Comparison of ENCODE assay signal across 8 mouse cellular contexts in genomic region chr7:43606896-43607742, GRCm38 (mm10). TPM values are rescaled to one million over a fixed set of nuclear protein-coding genes. Genes with fewer than 3 reads are reported as not detected.
DNase-seq lines count a peak whose midpoint lies in the region; ATAC-seq and TF ChIP-seq lines count a peak whose summit lies in the region.

Zfp819 (plus strand) TSS chr7:43607169.

- no peaks in the 10 kb centered on the region for H3K27me3 ChIP-seq in liver, embryonic 16.5 days (ENCODE audit: control insufficient read depth, insufficient read depth, low read depth, low read length)
- H3K27me3 ChIP-seq in neural tube, embryonic 12.5 days (replicated peaks): no peaks in the 10 kb centered on the region

- peak; percentile 71 for DNase-seq in forelimb bud, embryonic 11.5 days (ENCODE audit: low read depth, low spot score)
- peak; percentile 62 to 83 for DNase-seq in layer of hippocampus, adult 18-20 months (ENCODE audit: low spot score in 2 of 2)
- DNase-seq in thymus, adult 18-20 months: peak; percentile 10 to 11

- H3K9me3 ChIP-seq in liver, embryonic 16.5 days (replicated peaks; ENCODE audit: control insufficient read depth, low read length): no peaks in the 10 kb centered on the region
- no peaks in the 10 kb centered on the region for H3K9me3 ChIP-seq in neural tube, embryonic 12.5 days

- no peak for TF ChIP-seq CTCF in bone marrow macrophage, adult 2 months (IDR thresholded peaks at IDR 0.05; ENCODE audit: low read depth, low read length)

- peak within 1 kb of the TSS; percentile 62 for H3K4me2 ChIP-seq in liver, embryonic 16.5 days (ENCODE audit: low read depth, low read length)
- H3K4me2 ChIP-seq in neural tube, embryonic 12.5 days (replicated peaks): peak within 1 kb of the TSS; percentile 76

- H3K4me3 ChIP-seq in bone marrow macrophage, adult 2 months (ENCODE audit: insufficient read depth, low read length): peak within 1 kb of the TSS; percentile 21
- H3K4me3 ChIP-seq in liver, embryonic 16.5 days (ENCODE audit: low read depth, low read length): peak within 1 kb of the TSS; percentile 33
- peak within 1 kb of the TSS; percentile 42 for H3K4me3 ChIP-seq in neural tube, embryonic 12.5 days

- H3K36me3 ChIP-seq in liver, embryonic 16.5 days (ENCODE audit: control insufficient read depth, insufficient read depth): no peaks in the 10 kb centered on the region
- no peaks in the 10 kb centered on the region for H3K36me3 ChIP-seq in neural tube, embryonic 12.5 days

- H3K9ac ChIP-seq in liver, embryonic 16.5 days (ENCODE audit: low read depth, low read length): no peak within 1 kb of the TSS
- peak within 1 kb of the TSS; percentile 30; the same call in 1 of the 2 replicates for H3K9ac ChIP-seq in neural tube, embryonic 12.5 days

- TF ChIP-seq POLR2A in bone marrow macrophage, adult 2 months (IDR thresholded peaks at IDR 0.05; ENCODE audit: borderline replicate concordance, low read depth, low read length): no peak

- H3K4me1 ChIP-seq in bone marrow macrophage, adult 2 months (ENCODE audit: control insufficient read depth, insufficient read depth, low read length): peaks cover 27% of the 10 kb centered on the region
- H3K4me1 ChIP-seq in liver, embryonic 16.5 days (ENCODE audit: control insufficient read depth, low read depth, low read length): peaks cover 5% of the 10 kb centered on the region
- peaks cover 13% of the 10 kb centered on the region for H3K4me1 ChIP-seq in neural tube, embryonic 12.5 days

- ATAC-seq in CD4-positive, CD25-positive, alpha-beta regulatory T cell, adult 4 months: peak; percentile 64
- ATAC-seq in hematopoietic stem cell, adult 5-6 weeks (replicated peaks in 1 of 2; ENCODE audit: insufficient read depth in 1 of 2, low FRiP score in 2 of 2, low TSS enrichment in 1 of 2, low read depth in 1 of 2, poor library complexity in 2 of 2, severe bottlenecking in 2 of 2): peak; percentile 79 to 85
- ATAC-seq in liver, embryonic 16.5 days (ENCODE audit: low read depth): peak; percentile 62
- peak; percentile 78 for ATAC-seq in neural tube, embryonic 12.5 days (ENCODE audit: low FRiP score, low read depth)

- no peak within 1 kb of the TSS for H3K27ac ChIP-seq in bone marrow macrophage, adult 2 months (ENCODE audit: insufficient read depth, low read depth, low read length)
- H3K27ac ChIP-seq in liver, embryonic 16.5 days (ENCODE audit: low read length): no peak within 1 kb of the TSS
- no peak within 1 kb of the TSS for H3K27ac ChIP-seq in neural tube, embryonic 12.5 days

- 14% methylated on average over 41 of the region's 41 CpGs for WGBS in liver, embryonic 16.5 days (ENCODE audit: insufficient replicate concordance)
- 15% methylated on average over 41 of the region's 41 CpGs for WGBS in neural tube, embryonic 12.5 days

RNA-seq across cellular contexts. Expression of gene Zfp819, which starts in this region (rescaled TPM):
- polyA plus RNA-seq in CD4-positive, CD25-positive, alpha-beta regulatory T cell, adult 4 months (2017; shearing (Covaris generic)): not detected
- polyA plus RNA-seq in bone marrow macrophage, adult 2 months (2012; ENCODE audit: insufficient read depth, insufficient read length, missing spikeins): not detected in 2 replicates
- total RNA-seq in hematopoietic stem cell, adult 5-6 weeks (2017): not detected in 2 replicates
- total RNA-seq in layer of hippocampus, adult 18-20 months (2021): under 1 TPM in 1 of 2 experiments, not detected in 1; 0.15 TPM
- polyA plus RNA-seq in liver, embryonic 16.5 days (2015; fragmentation: Nextera tagmentation; extraction: Ambion mirVana): not detected in 2 replicates
- 0.24 and 0.31 TPM in 2 replicates for polyA plus RNA-seq in neural tube, embryonic 12.5 days (2016; fragmentation: Nextera tagmentation; extraction: Ambion mirVana)

Comparison
In these comparisons a context has a peak if more than half of its experiments do, and no peak if none do; other contexts are left out.
1. Peak in ATAC-seq in CD4-positive, CD25-positive, alpha-beta regulatory T cell, adult 4 months; RNA of the gene not detected or under 1 TPM.
2. Peak in ATAC-seq in hematopoietic stem cell, adult 5-6 weeks; RNA of the gene not detected or under 1 TPM.
3. Peak in DNase-seq in layer of hippocampus, adult 18-20 months; RNA of the gene not detected or under 1 TPM.
4. Peak in ATAC-seq, H3K4me3 ChIP-seq and H3K4me2 ChIP-seq in liver, embryonic 16.5 days; RNA of the gene not detected or under 1 TPM.
5. Peak in ATAC-seq, H3K4me3 ChIP-seq, H3K9ac ChIP-seq and H3K4me2 ChIP-seq in neural tube, embryonic 12.5 days; RNA of the gene not detected or under 1 TPM.
6. DNase-seq: peak in every context shown above with its lines; median percentile 72 in layer of hippocampus, adult 18-20 months; 71 in forelimb bud, embryonic 11.5 days; 10 in thymus, adult 18-20 months.